Mouse (Mus musculus) embryo, embryonic 10.5 days (tissue): ENCODE data around the gene Prpf18.

ENCODE experiments used
- DNase-seq: peaks from one replicate; pipeline ENCODE4 v3.0.0-alpha.2; 2015; ENCODE audit warnings: low spot score

The Prpf18 gene

DNA sequence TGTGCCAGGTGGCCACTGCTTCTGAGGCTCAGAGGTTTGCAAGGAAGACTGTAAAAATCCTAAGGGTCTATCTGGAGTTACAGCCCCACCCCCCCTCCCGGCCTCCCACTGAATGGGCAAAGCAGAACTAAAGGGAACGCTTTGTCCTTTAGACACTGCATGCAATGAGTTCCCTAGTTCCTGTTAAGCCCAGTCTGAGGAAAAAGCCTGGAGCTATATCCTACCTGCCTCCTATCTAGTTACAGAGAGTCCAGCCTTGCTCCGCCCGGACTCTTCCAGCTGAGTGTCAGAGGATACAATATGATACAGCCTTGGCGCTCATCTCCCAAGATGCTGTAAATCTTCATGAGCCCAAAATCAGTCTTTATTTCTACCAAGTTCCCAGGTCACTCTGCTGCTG, 77.7 kb downstream of the Prpf18 start:
- no peak for DNase-seq

DNA sequence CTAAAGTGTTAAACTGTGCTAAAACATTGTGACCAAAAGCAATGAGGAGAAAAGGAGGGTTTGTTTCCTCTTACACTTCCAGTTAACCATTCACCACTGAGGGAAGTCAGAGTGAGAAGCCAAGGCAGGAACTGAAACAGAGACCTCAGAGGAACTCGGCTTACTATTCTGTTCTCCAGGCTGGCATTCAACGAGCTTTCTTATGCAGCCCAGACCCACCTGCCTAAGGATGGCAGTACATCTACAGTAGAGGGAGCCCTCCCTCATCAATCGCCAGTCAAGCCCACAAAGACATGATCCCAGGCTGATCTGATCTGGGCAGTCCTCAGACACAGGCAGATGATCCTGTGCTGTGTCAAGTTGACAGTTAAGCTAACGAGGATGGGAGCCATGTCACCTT, 78.5 kb downstream of the Prpf18 start:
- DNase-seq, result no peak

DNA sequence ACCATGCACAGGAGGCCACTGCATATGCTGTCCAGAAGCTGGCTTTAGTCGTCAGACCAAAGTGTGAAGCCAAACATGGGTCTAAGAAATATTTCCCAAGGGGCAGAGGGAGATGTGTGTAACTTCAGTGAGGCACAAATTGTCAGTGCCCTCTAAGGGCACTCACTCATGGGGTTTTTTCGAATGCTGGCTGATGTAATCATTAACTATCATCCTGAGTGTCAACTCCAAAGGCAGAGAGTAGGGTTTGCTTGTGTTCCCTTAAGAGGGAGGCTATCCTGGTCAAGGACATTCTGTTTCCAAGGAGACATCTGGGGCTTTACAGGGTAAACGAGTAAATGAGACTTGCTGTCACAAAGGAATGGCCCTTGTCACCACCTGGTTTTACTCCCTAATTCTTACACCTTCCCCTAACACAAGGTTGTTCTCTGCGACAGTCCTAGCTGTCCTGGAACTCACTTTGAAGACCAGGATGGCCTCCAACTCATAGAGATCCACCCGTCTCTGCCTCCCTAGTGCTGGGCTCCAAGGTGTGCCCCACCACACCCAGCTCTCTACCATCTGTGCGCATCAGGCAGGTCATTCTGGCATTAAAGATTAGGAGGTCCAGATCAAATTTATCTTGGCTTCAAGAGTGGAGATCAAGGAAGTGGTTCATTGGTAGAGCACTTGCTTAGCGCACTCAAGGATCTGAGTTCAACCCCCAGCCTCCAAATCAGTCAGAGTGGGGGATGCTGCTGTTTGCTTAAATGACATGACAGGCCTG, 79.2 kb downstream of the Prpf18 start:
- DNase-seq, result no peak
